Comparison of ENCODE assay signal across 19 mouse cellular contexts in the genomic region with DNA sequence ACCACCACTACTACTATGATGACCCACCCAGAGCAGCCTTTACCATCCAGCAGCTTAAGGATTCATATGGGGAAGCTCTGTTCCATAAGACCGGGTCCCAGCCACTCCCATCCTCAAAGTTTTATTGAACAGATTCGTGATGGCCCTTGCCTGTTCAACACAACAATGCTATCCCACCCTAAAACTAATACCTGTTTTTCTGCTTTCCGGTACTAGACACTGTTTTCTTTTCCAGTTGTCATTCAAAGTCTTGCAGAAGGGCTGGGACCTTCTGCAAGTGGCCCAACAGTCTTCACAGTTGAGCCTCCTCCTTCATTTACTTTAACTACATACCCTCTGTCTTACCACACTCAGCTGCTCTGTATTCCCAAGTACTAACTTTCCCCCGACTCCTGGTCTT. TPM values are rescaled to one million over a fixed set of nuclear protein-coding genes. Genes with fewer than 3 reads are reported as not detected.
"Had no signal": no experiment of that assay in that cellular context is flagged by ENCODE, and none has a peak within 500 bp of the region (broad histone marks: within the 10 kb centered on the region; RNA-seq: fewer than 3 reads in every experiment).

No protein-coding gene starts in this region.

- H3K9me3 ChIP-seq: liver, embryonic 15.5 days; lung, embryonic 15.5 days; midbrain, embryonic 12.5 days; midbrain, embryonic 15.5 days; neural tube, embryonic 12.5 days; stomach, embryonic 15.5 days had no signal

- H3K36me3 ChIP-seq: liver, embryonic 15.5 days; lung, embryonic 15.5 days; midbrain, embryonic 12.5 days; midbrain, embryonic 15.5 days; neural tube, embryonic 12.5 days; stomach, embryonic 15.5 days had no signal

- H3K9ac ChIP-seq: liver, embryonic 15.5 days; liver, postnatal 0 days; lung, embryonic 15.5 days; midbrain, embryonic 12.5 days; midbrain, embryonic 15.5 days; neural tube, embryonic 12.5 days; stomach, embryonic 15.5 days had no signal

- DNase-seq: liver, postnatal 0 days; lung, adult 2 months; lung, postnatal 14 days; lung, postnatal 36 days; right cerebral cortex, postnatal 14 days; thymus, adult 2 months; thymus, postnatal 25 days; thymus, postnatal 4 days had no signal

- ATAC-seq: liver, postnatal 0 days; lung, postnatal 0 days; midbrain, embryonic 15.5 days had no signal

- H3K4me2 ChIP-seq: liver, embryonic 15.5 days; lung, embryonic 15.5 days; midbrain, embryonic 12.5 days; midbrain, embryonic 15.5 days; neural tube, embryonic 12.5 days; stomach, embryonic 15.5 days had no signal

- H3K27ac ChIP-seq: liver, embryonic 15.5 days; lung, embryonic 15.5 days; midbrain, embryonic 12.5 days; midbrain, embryonic 15.5 days; neural tube, embryonic 12.5 days; stomach, embryonic 15.5 days; stomach, postnatal 0 days had no signal

- H3K4me1 ChIP-seq: midbrain, embryonic 12.5 days; stomach, embryonic 15.5 days had no signal

- H3K4me3 ChIP-seq: liver, embryonic 15.5 days; lung, embryonic 15.5 days; midbrain, embryonic 12.5 days; midbrain, embryonic 15.5 days; neural tube, embryonic 12.5 days; stomach, embryonic 15.5 days had no signal

RNA-seq across cellular contexts. Expression of a gene that starts 4.7 kb away (rescaled TPM):
- polyA plus RNA-seq: liver, embryonic 15.5 days; liver, postnatal 0 days; lung, adult 2 months; lung, postnatal 0 days; midbrain, embryonic 12.5 days; midbrain, embryonic 15.5 days; neural tube, embryonic 14.5 days; spleen, adult 2 months; thymus, adult 2 months; urinary bladder, adult 2 months had no signal

RNA-seq across cellular contexts. Expression of a gene that starts 4.9 kb away (rescaled TPM):
- polyA plus RNA-seq: lung, postnatal 0 days had no signal
